Mouse (Mus musculus) spleen, adult 2 months (tissue): ENCODE results near the gene Sod1.

ENCODE experiments used
- CTCF ChIP-seq: fragments of 200-500 bp; IDR thresholded peaks from 2 replicates; pipeline ENCODE4 v1.5.1; 2011; ENCODE audit warnings: mild to moderate bottlenecking, inconsistent platforms; ENCODE audit not compliant: insufficient read depth, insufficient read length, insufficient replicate concordance; ENCODE audit errors: extremely low read depth
- POLR2A ChIP-seq: fragments of 200-500 bp; IDR thresholded peaks from 2 replicates; pipeline ENCODE4 v1.6.1; 2011; ENCODE audit warnings: low read depth, low read length, inconsistent platforms

DNA sequence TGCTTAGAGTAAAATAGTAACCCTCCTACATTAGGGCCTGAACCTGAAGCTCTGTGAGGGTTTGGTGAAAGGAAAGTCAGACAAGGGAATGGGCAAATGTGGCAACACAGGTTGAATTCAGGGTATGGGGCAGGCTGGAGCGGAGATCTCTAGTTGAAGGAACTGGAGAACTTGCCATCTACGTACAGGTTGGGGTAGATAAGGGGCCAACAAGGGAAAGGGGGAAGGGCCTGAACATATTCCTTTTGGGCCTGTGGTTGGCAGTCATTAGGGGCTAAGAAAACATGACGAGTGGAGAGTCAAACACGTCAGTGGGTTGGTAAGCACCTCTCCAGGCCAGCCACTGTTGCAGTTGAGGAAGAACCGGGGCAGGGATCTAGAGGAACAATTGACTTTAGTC lies 40.7 kb upstream of the Sod1 start:
- TF ChIP-seq CTCF = no peak
- no peak for TF ChIP-seq POLR2A
